In genomic region chr15:10771311-10771690, GRCm38 (mm10) we compare ENCODE assay signal across 10 mouse cellular contexts. TPM values are rescaled to one million over a fixed set of nuclear protein-coding genes. Genes with fewer than 3 reads are reported as not detected.
A peak's percentile ranks its signal among the peaks of the same experiment; 100 is the strongest.
DNase-seq lines count a peak whose midpoint lies in the region; ATAC-seq and TF ChIP-seq lines count a peak whose summit lies in the region.
"Had no signal": no experiment of that assay in that cellular context is flagged by ENCODE, and none has a peak within 500 bp of the region (broad histone marks: within the 10 kb centered on the region; RNA-seq: fewer than 3 reads in every experiment).

No protein-coding gene starts in this region.

- H3K4me1 ChIP-seq in intestine, postnatal 0 days (replicated peaks; ENCODE audit: control insufficient read depth, insufficient read depth, low read length) = no peaks in the 10 kb centered on the region
- 0 out of 2 replicates have a peak, but pooled peaks cover 5% of the 10 kb centered on the region for H3K4me1 ChIP-seq in intestine, embryonic 16.5 days (ENCODE audit: control insufficient read depth, insufficient read depth, low read length)
- peaks cover 14% of the 10 kb centered on the region; the same call in 1 of the 2 replicates for H3K4me1 ChIP-seq in kidney, embryonic 16.5 days (ENCODE audit: insufficient read depth, low read length)
- H3K4me1 ChIP-seq in thymus, adult 2 months (replicated peaks; ENCODE audit: control insufficient read depth, insufficient read depth, low read length) = no peaks in the 10 kb centered on the region
- no peaks in the 10 kb centered on the region for H3K4me1 ChIP-seq in forebrain, postnatal 0 days (ENCODE audit: insufficient read depth)
- H3K4me1 ChIP-seq: liver, embryonic 13.5 days had no signal

- no peak for DNase-seq in thymus, adult 2 months
- DNase-seq in thymus, postnatal 25 days = no peak
- no peak for DNase-seq in forebrain, postnatal 0 days
- DNase-seq: liver, embryonic 13.5 days had no signal

- ATAC-seq in intestine, postnatal 0 days = no peak
- no peak for ATAC-seq in intestine, embryonic 16.5 days
- ATAC-seq in common myeloid progenitor, adult 5-6 weeks (replicated peaks; ENCODE audit: low read depth, poor library complexity, severe bottlenecking) = peak; percentile 43
- ATAC-seq in kidney, embryonic 16.5 days (ENCODE audit: low FRiP score, low TSS enrichment) = no peak
- ATAC-seq in forebrain, postnatal 0 days = no peak

- H3K9me3 ChIP-seq in intestine, postnatal 0 days (ENCODE audit: control insufficient read depth) = no peaks in the 10 kb centered on the region
- H3K9me3 ChIP-seq in intestine, embryonic 16.5 days (ENCODE audit: control insufficient read depth, low read length) = no peaks in the 10 kb centered on the region
- H3K9me3 ChIP-seq in kidney, embryonic 16.5 days (ENCODE audit: low read length) = no peaks in the 10 kb centered on the region
- no peaks in the 10 kb centered on the region for H3K9me3 ChIP-seq in forebrain, postnatal 0 days (ENCODE audit: low read length)
- H3K9me3 ChIP-seq: liver, embryonic 13.5 days had no signal

- no peaks in the 10 kb centered on the region for H3K36me3 ChIP-seq in intestine, postnatal 0 days (ENCODE audit: control insufficient read depth, insufficient read depth)
- H3K36me3 ChIP-seq in intestine, embryonic 16.5 days (ENCODE audit: control insufficient read depth, insufficient read depth, low read length) = no peaks in the 10 kb centered on the region
- H3K36me3 ChIP-seq in kidney, embryonic 16.5 days (ENCODE audit: insufficient read depth, low read length) = no peaks in the 10 kb centered on the region
- no peaks in the 10 kb centered on the region for H3K36me3 ChIP-seq in macrophage (ENCODE audit: inconsistent target)
- H3K36me3 ChIP-seq in thymus, adult 2 months (ENCODE audit: control insufficient read depth, insufficient read depth, low read length) = no peaks in the 10 kb centered on the region
- H3K36me3 ChIP-seq in forebrain, postnatal 0 days (ENCODE audit: insufficient read depth) = no peaks in the 10 kb centered on the region
- H3K36me3 ChIP-seq: liver, embryonic 13.5 days had no signal

- no peak overlapping the region for H3K9ac ChIP-seq in intestine, postnatal 0 days (ENCODE audit: low read depth, low read length)
- H3K9ac ChIP-seq in intestine, embryonic 16.5 days (ENCODE audit: low read depth, low read length) = no peak overlapping the region
- H3K9ac ChIP-seq in kidney, embryonic 16.5 days (replicated peaks; ENCODE audit: low read length) = no peak overlapping the region
- no peak overlapping the region for H3K9ac ChIP-seq in forebrain, postnatal 0 days
- H3K9ac ChIP-seq: liver, embryonic 13.5 days had no signal

- no peak overlapping the region for H3K4me3 ChIP-seq in intestine, postnatal 0 days (ENCODE audit: low read depth, low read length)
- no peak overlapping the region for H3K4me3 ChIP-seq in intestine, embryonic 16.5 days (ENCODE audit: low read length)
- no peak overlapping the region for H3K4me3 ChIP-seq in kidney, embryonic 16.5 days (ENCODE audit: low read length)
- no peak overlapping the region for H3K4me3 ChIP-seq in macrophage (ENCODE audit: inconsistent target)
- no peak overlapping the region for H3K4me3 ChIP-seq in thymus, adult 2 months (ENCODE audit: control insufficient read depth, insufficient read depth, low read length)
- H3K4me3 ChIP-seq in forebrain, postnatal 0 days (ENCODE audit: low read depth, low read length) = no peak overlapping the region
- H3K4me3 ChIP-seq: liver, embryonic 13.5 days had no signal

- H3K27me3 ChIP-seq in intestine, postnatal 0 days (replicated peaks; ENCODE audit: control insufficient read depth, insufficient read depth, low read length) = no peaks in the 10 kb centered on the region
- H3K27me3 ChIP-seq in intestine, embryonic 16.5 days (replicated peaks; ENCODE audit: control insufficient read depth, insufficient read depth, low read length) = no peaks in the 10 kb centered on the region
- H3K27me3 ChIP-seq in kidney, embryonic 16.5 days (ENCODE audit: insufficient read depth, low read length) = no peaks in the 10 kb centered on the region
- H3K27me3 ChIP-seq in thymus, adult 2 months (ENCODE audit: control insufficient read depth, insufficient read depth, low read length) = no peaks in the 10 kb centered on the region
- H3K27me3 ChIP-seq in forebrain, postnatal 0 days (ENCODE audit: insufficient read depth, low read length) = no peaks in the 10 kb centered on the region
- H3K27me3 ChIP-seq: liver, embryonic 13.5 days had no signal

- 39% methylated on average over 4 of the region's 4 CpGs for WGBS in intestine, postnatal 0 days
- WGBS in intestine, embryonic 16.5 days = 31% methylated on average over 4 of the region's 4 CpGs
- WGBS in kidney, embryonic 16.5 days = 24% methylated on average over 4 of the region's 4 CpGs
- WGBS in macrophage (ENCODE audit: missing documents) = 9% methylated on average over 4 of the region's 4 CpGs
- 74% methylated on average over 4 of the region's 4 CpGs for WGBS in thymus, adult 2 months
- 69% methylated on average over 4 of the region's 4 CpGs for WGBS in forebrain, postnatal 0 days

- no peak overlapping the region for H3K27ac ChIP-seq in intestine, postnatal 0 days (ENCODE audit: low read depth, low read length)
- no peak overlapping the region for H3K27ac ChIP-seq in intestine, embryonic 16.5 days (ENCODE audit: low read length)
- peak overlapping the region; percentile 65; the same call in 1 of the 2 replicates for H3K27ac ChIP-seq in kidney, embryonic 16.5 days (ENCODE audit: low read length)
- peak overlapping the region; percentile 85 for H3K27ac ChIP-seq in macrophage
- H3K27ac ChIP-seq in thymus, adult 2 months (ENCODE audit: control insufficient read depth, insufficient read depth, low read length) = no peak overlapping the region
- H3K27ac ChIP-seq in forebrain, postnatal 0 days (ENCODE audit: low read depth, low read length) = no peak overlapping the region
- H3K27ac ChIP-seq: liver, embryonic 13.5 days had no signal

- H3K4me2 ChIP-seq in intestine, postnatal 0 days (replicated peaks; ENCODE audit: low read depth) = no peak overlapping the region
- H3K4me2 ChIP-seq in intestine, embryonic 16.5 days (ENCODE audit: low read depth, low read length) = no peak overlapping the region
- H3K4me2 ChIP-seq in kidney, embryonic 16.5 days (replicated peaks; ENCODE audit: low read depth, low read length) = no peak overlapping the region
- no peak overlapping the region for H3K4me2 ChIP-seq in forebrain, postnatal 0 days (ENCODE audit: low read depth)
- H3K4me2 ChIP-seq: liver, embryonic 13.5 days had no signal

- no peak for TF ChIP-seq POLR2A in thymus, adult 2 months (IDR thresholded peaks at IDR 0.05; ENCODE audit: control insufficient read depth, extremely low read depth, insufficient read depth, low read length, poor library complexity)

- 0 out of 2 replicates have a peak, but pooled peaks have one; percentile 3 for TF ChIP-seq CTCF in intestine, postnatal 0 days (IDR thresholded peaks at IDR 0.05; ENCODE audit: low read depth)
- TF ChIP-seq CTCF in thymus, adult 2 months (IDR thresholded peaks at IDR 0.05; ENCODE audit: borderline replicate concordance, control insufficient read depth, extremely low read depth, insufficient read depth, low read length, poor library complexity) = no peak
- TF ChIP-seq CTCF in forebrain, postnatal 0 days (IDR thresholded peaks at IDR 0.05; ENCODE audit: low read depth) = no peak

- H3K79me2 ChIP-seq in macrophage (ENCODE audit: inconsistent target) = no peaks in the 10 kb centered on the region

RNA-seq across cellular contexts. Expression of gene Rai14, which starts 56.9 kb away (rescaled TPM):
- 6.2 and 6.9 TPM in 2 replicates for polyA plus RNA-seq in intestine, postnatal 0 days (2015; fragmentation: Nextera tagmentation; extraction: Ambion mirVana)
- 11.5 and 11.7 TPM in 2 replicates for polyA plus RNA-seq in intestine, embryonic 16.5 days (2015; fragmentation: Nextera tagmentation; extraction: Ambion mirVana)
- total RNA-seq in common myeloid progenitor, adult 5-6 weeks (2017) = 9.6 and 11.1 TPM in 2 replicates
- polyA plus RNA-seq in kidney, embryonic 16.5 days (2015; fragmentation: Nextera tagmentation; extraction: Ambion mirVana) = 60.6 and 69.6 TPM in 2 replicates
- 10 to 100 TPM in 24 of 26 experiments, 1 to 10 TPM in 2; 8.3 to 70.6 (median 36.7) TPM for total RNA-seq in macrophage (2018; cell fraction: chromatin; rRNA removed)
- 10 to 100 TPM in 13 of 26 experiments, 1 to 10 TPM in 13; 2.6 to 14.7 (median 8.2) TPM for total RNA-seq in macrophage (2018; cell fraction: cytosol; rRNA removed)
- total RNA-seq in macrophage (2018; cell fraction: nucleus; rRNA removed) = 10 to 100 TPM in 16 of 26 experiments, 1 to 10 TPM in 10; 4.2 to 46.2 (median 16.6) TPM
- polyA plus RNA-seq in macrophage (2018) = 4.9 to 12.5 TPM (median 12.5 TPM) in 3 replicates
- 1.3 and 1.6 TPM in 2 replicates for polyA plus RNA-seq in thymus, adult 2 months (2012; rRNA removed)
- 11.7 and 12.7 TPM in 2 replicates for total RNA-seq in forebrain, postnatal 0 days (2014; rRNA removed)
- polyA plus RNA-seq in forebrain, postnatal 0 days (2015; fragmentation: Nextera tagmentation; extraction: Ambion mirVana) = 5.2 and 5.5 TPM in 2 replicates
- total RNA-seq: neutrophil, adult 5-6 weeks had no signal

Comparison
In these comparisons a context has a peak if more than half of its experiments do, and no peak if none do; other contexts are left out.
1. H3K27ac ChIP-seq: peak in kidney, embryonic 16.5 days (single experiment) and macrophage (single experiment); none in intestine, postnatal 0 days (single experiment), intestine, embryonic 16.5 days (single experiment), thymus, adult 2 months (single experiment) and forebrain, postnatal 0 days (single experiment).